Mouse (Mus musculus) liver, embryonic 14.5 days (tissue): ENCODE data around the gene Wrap53. TPM values are rescaled to one million over a fixed set of nuclear protein-coding genes. Genes with fewer than 3 reads are reported as not detected.

ENCODE experiments used
- ATAC-seq: fragments of 200-750 bp; cut with Nextera tagmentation; 2 replicates; pipeline ENCODE4 v1.8.0; 2017; ENCODE audit warnings: moderate number of reproducible peaks, mild to moderate bottlenecking, moderate library complexity; ENCODE audit not compliant: insufficient read depth
- DNase-seq, 3 experiments: peaks; one replicate each; pipeline ENCODE4 v3.0.0-alpha.2; 2012 to 2013; ENCODE audit warnings: low read depth in 3 of 3, low spot score in 3 of 3
- H3K27ac ChIP-seq: fragments of 300-500 bp; sonication (generic); 2 replicates; pipeline ENCODE4 v1.5.1; 2014; ENCODE audit warnings: moderate library complexity, mild to moderate bottlenecking, control low read depth, inconsistent platforms
- H3K27me3 ChIP-seq: fragments of 300-500 bp; sonication (generic); 2 replicates; pipeline ENCODE4 v1.6.1; 2014; ENCODE audit warnings: mild to moderate bottlenecking, low read length, moderate library complexity; ENCODE audit not compliant: control insufficient read depth, insufficient read depth
- H3K36me3 ChIP-seq: fragments of 300-500 bp; sonication (generic); replicated peaks from 2 replicates; pipeline ENCODE4 v1.6.1; 2014; ENCODE audit warnings: low read depth; ENCODE audit not compliant: control insufficient read depth, insufficient read depth
- H3K4me1 ChIP-seq, 2 experiments: fragments of 200-500 bp in 1 of 2; fragments of 300-500 bp in 1 of 2; sonication (generic) in 1 of 2; replicated peaks; 2 replicates each; pipeline ENCODE4 v1.6.1; 2012 to 2014; ENCODE audit warnings: antibody characterized with exemption in 1 of 2, inconsistent platforms in 1 of 2, low read length in 1 of 2; ENCODE audit not compliant: control insufficient read depth in 2 of 2, insufficient read depth in 2 of 2
- H3K4me2 ChIP-seq: fragments of 300-500 bp; sonication (generic); 2 replicates; pipeline ENCODE4 v1.6.1; 2014; ENCODE audit warnings: low read depth, mild to moderate bottlenecking, control low read depth, moderate library complexity
- H3K4me3 ChIP-seq, 2 experiments: fragments of 200-500 bp in 1 of 2; fragments of 300-500 bp in 1 of 2; sonication (generic) in 1 of 2; 2 replicates each; pipeline ENCODE4 v1.5.1; 2012 to 2014; ENCODE audit warnings: low read depth in 2 of 2, low read length in 2 of 2, mild to moderate bottlenecking in 2 of 2, control low read depth in 1 of 2, inconsistent platforms in 1 of 2, moderate library complexity in 1 of 2; ENCODE audit not compliant: insufficient read depth in 1 of 2
- H3K9ac ChIP-seq: fragments of 300-500 bp; sonication (generic); replicated peaks from 2 replicates; pipeline ENCODE4 v1.6.1; 2014; ENCODE audit warnings: mild to moderate bottlenecking, control low read depth, moderate library complexity
- H3K9me3 ChIP-seq: fragments of 300-500 bp; sonication (generic); 2 replicates; pipeline ENCODE4 v1.6.1; 2016; ENCODE audit warnings: low read length, mixed read lengths; ENCODE audit not compliant: control insufficient read depth
- CTCF ChIP-seq: IDR thresholded peaks from 2 replicates; pipeline ENCODE4 v1.5.1; 2016; ENCODE audit warnings: antibody characterized with exemption, low read depth, control low read depth
- EP300 ChIP-seq: IDR thresholded peaks from 2 replicates; pipeline ENCODE4 v1.6.1; 2016; ENCODE audit warnings: antibody characterized with exemption, low read depth
- WGBS: fragments of 180-500 bp; shearing (Covaris S2); extraction: QIAGEN DNeasy Blood & Tissue Kit; methylation state at CpG from one replicate; pipeline ENCODE4 v1.1.7; 2014; ENCODE audit not compliant: insufficient replicate concordance; 5-methylcytosine and 5-hydroxymethylcytosine counted together
- polyA plus RNA-seq, 2 experiments: library from polyadenylated mRNA; depleted of rRNA in 1 of 2; stranded (reverse) in 1 of 2; unstranded in 1 of 2; fragments of >200 nt; fragmentation: Nextera tagmentation in 1 of 2; extraction: Ambion mirVana in 1 of 2; gene quantifications; 2 replicates each; pipeline versions ENCODE4 v1.2.1 to v1.2.3; 2012 to 2014

Wrap53 gene
- polyA plus RNA-seq, 2 experiments = 10.8 to 14.8 TPM

- Histone ChIP-seq H3K4me2 (peak within 1 kb of the TSS; percentile 58), H3K9me3 (no peaks in the 10 kb centered on the region), H3K9ac (no peak within 1 kb of the TSS), H3K4me3 (peak within 1 kb of the TSS; percentile 5 to 29; a peak in 3 of 4 replicates), H3K36me3 (peaks cover 22% of the 10 kb centered on the region), H3K27me3 (peaks cover 33% of the 10 kb centered on the region), H3K27ac (no peak within 1 kb of the TSS), H3K4me1 (peaks cover 0 to 8% of the 10 kb centered on the region in 2 experiments; a peak in 2 of 4 replicates)
- no peak for DNase-seq
- no peak for TF ChIP-seq CTCF
- TF ChIP-seq EP300 = no peak
- no peak for ATAC-seq
- 5% methylated on average over 57 of the region's 59 CpGs for WGBS
Measured at GRCm38 (mm10) chr11:69559851-69560765, 19.9 kb downstream of the Wrap53 start, which contains the start of gene Efnb3. TSS of gene Efnb3 (minus strand) at chr11:69560205.

DNA sequence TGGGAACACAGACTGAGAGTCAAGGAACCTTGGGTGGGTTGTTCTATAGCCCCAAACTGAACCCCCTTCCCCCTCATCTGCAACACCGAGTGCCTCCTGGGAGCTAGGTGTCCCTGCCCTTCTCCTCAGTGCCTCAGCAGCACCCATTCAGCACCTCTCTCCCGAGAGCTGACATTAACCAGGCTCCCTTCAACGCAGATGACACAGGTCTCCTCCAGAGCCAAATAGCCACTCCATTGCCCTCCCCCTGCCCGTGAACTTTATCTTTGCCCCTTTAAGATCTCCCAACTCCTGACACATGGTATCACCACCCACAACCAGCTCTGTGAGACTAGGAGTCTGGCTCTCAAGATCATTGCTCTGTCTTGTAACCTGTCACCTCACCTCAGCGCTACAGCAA lies 20.9 kb downstream of the Wrap53 start:
- Histone ChIP-seq H3K4me3 (no peak overlapping the region), H3K9me3 (no peaks in the 10 kb centered on the region), H3K27me3 (peaks cover 33% of the 10 kb centered on the region), H3K4me2 (no peak overlapping the region), H3K27ac (no peak overlapping the region), H3K36me3 (peaks cover 19% of the 10 kb centered on the region; the same call in 1 of the 2 replicates), H3K9ac (no peak overlapping the region), H3K4me1 (peaks cover 0 to 8% of the 10 kb centered on the region in 2 experiments; a peak in 2 of 4 replicates)
- TF ChIP-seq EP300 = no peak
- no peak for TF ChIP-seq CTCF
- 15% methylated on average over 5 of the region's 5 CpGs for WGBS
- ATAC-seq (no peak), DNase-seq (no peak)

- H3K4me3 ChIP-seq = no peak overlapping the region
- H3K27me3 ChIP-seq = peaks cover 33% of the 10 kb centered on the region
- ATAC-seq (no peak), DNase-seq (no peak)
- H3K4me2 ChIP-seq = no peak overlapping the region
- no peak overlapping the region for H3K9ac ChIP-seq
- no peak overlapping the region for H3K27ac ChIP-seq
- peaks cover 0 to 8% of the 10 kb centered on the region in 2 experiments; a peak in 2 of 4 replicates for H3K4me1 ChIP-seq
- WGBS = 11% methylated on average over 6 of the region's 6 CpGs
- H3K36me3 ChIP-seq = peaks cover 17% of the 10 kb centered on the region; the same call in 1 of the 2 replicates
- TF ChIP-seq EP300 = no peak
- no peak for TF ChIP-seq CTCF
- H3K9me3 ChIP-seq = no peaks in the 10 kb centered on the region
Measured at GRCm38 (mm10) chr11:69558756-69559155, 21.3 kb downstream of the Wrap53 start.

DNA sequence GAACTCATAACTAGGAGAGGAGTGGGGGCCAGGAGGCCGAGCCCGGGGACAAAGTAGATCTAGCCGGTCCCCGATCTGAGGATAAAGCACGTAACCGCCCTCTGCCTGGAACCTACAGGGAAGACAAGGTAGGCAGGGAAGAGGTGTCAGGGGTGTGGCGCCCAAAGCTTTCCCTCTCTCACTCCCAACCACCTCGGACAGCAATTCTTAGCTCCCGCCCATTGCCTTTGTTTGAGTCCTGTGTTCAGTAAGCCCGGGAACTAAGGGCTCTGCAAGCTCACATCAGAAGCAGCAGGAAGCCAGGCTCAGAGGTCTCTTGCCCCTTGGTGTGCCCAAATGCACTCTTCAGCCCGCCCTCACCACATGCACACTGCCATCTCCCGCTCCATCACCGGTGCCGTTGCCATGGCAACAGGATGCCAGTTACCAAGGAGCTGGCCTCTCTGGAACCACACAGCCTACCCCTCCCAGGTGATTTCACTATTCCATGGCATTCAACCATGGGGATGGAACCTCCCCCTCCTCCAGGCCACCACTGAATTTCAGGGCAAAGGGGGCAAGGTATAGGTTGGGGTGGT lies 22.6 kb downstream of the Wrap53 start:
- no peak for TF ChIP-seq EP300
- TF ChIP-seq CTCF = no peak
- H3K9me3 ChIP-seq = no peaks in the 10 kb centered on the region
- no peak overlapping the region for H3K9ac ChIP-seq
- H3K36me3 ChIP-seq = peaks cover 9% of the 10 kb centered on the region; the same call in 1 of the 2 replicates
- H3K27ac ChIP-seq = no peak overlapping the region
- H3K27me3 ChIP-seq = peaks cover 33% of the 10 kb centered on the region
- peaks cover 0 to 8% of the 10 kb centered on the region in 2 experiments; a peak in 2 of 4 replicates for H3K4me1 ChIP-seq
- no peak overlapping the region for H3K4me3 ChIP-seq
- no peak for ATAC-seq
- WGBS = 44% methylated on average over 14 of the region's 14 CpGs
- H3K4me2 ChIP-seq = no peak overlapping the region
- no peak for DNase-seq
